11 mouse cellular contexts compared by ENCODE assay signal in the genomic region with DNA sequence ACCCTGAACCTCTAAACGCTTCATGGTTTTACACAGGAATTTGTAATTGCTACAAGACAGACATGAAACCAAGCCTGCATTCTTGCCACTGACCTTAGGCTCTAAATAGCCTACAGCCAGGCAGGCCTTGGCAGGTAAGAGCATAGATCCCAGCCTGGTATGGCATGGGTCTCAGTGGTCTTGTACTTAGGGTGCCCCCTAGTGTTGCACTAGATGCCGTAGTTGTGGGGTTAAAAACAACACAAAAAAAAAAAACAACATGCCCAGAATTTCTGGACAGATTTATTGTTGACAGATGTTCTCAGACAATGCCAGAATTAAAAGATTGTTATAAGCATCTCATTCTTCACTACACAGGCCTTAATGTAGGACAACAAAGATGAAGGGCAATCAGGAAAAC. TPM values are rescaled to one million over a fixed set of nuclear protein-coding genes. Genes with fewer than 3 reads are reported as not detected.
DNase-seq lines count a peak whose midpoint lies in the region; ATAC-seq and TF ChIP-seq lines count a peak whose summit lies in the region.
"Had no signal": no experiment of that assay in that cellular context is flagged by ENCODE, and none has a peak within 500 bp of the region (broad histone marks: within the 10 kb centered on the region; RNA-seq: fewer than 3 reads in every experiment).

No protein-coding gene starts in this region.

- intact Hi-C loops in left cerebral cortex, adult 2 months (cut with DNase I): loop anchor here (5.0 to 10.0 kb wide), 2 partner anchors 640 to 997 kb away; no protein-coding TSS in a partner anchor
- intact Hi-C loops in left cerebral cortex, postnatal 36 days (cut with DNase I): no loop called here

- TF ChIP-seq EP300 in MEL (IDR thresholded peaks at IDR 0.05; ENCODE audit: low read depth in 1 of 2, low read length in 2 of 2): no peak

- H3K36me3 ChIP-seq in MEL (ENCODE audit: control insufficient read depth in 1 of 2, insufficient read depth in 2 of 2, low read length in 2 of 2): no peaks in the 10 kb centered on the region
- no peaks in the 10 kb centered on the region for H3K36me3 ChIP-seq in embryonic facial prominence, embryonic 14.5 days (ENCODE audit: control insufficient read depth, insufficient read depth, low read length)
- H3K36me3 ChIP-seq: hindbrain, embryonic 15.5 days; liver, embryonic 15.5 days had no signal

- ATAC-seq in embryonic facial prominence, embryonic 14.5 days (ENCODE audit: low read depth): no peak

- no peaks in the 10 kb centered on the region for H3K9me3 ChIP-seq in MEL (replicated peaks; ENCODE audit: insufficient read depth, low read length)
- no peaks in the 10 kb centered on the region for H3K9me3 ChIP-seq in embryonic facial prominence, embryonic 14.5 days (ENCODE audit: control insufficient read depth, low read length)
- H3K9me3 ChIP-seq: hindbrain, embryonic 15.5 days; liver, embryonic 15.5 days had no signal

- no peak; the same call in 1 of the 2 replicates for TF ChIP-seq RAD21 in MEL (IDR thresholded peaks at IDR 0.05; ENCODE audit: low read depth, low read length)

- H3K4me1 ChIP-seq in MEL (ENCODE audit: control insufficient read depth in 1 of 2, insufficient read depth in 2 of 2, low read length in 2 of 2): no peaks in the 10 kb centered on the region
- H3K4me1 ChIP-seq in embryonic facial prominence, embryonic 14.5 days (ENCODE audit: control insufficient read depth, insufficient read depth, low read length): no peaks in the 10 kb centered on the region
- H3K4me1 ChIP-seq: hindbrain, embryonic 15.5 days; liver, embryonic 15.5 days had no signal

- peak; percentile 7 to 11 for DNase-seq in cerebellum, postnatal 14 days
- DNase-seq in cerebellum, adult 9-11 months: no peak
- DNase-seq in left cerebral cortex, adult 2 months (ENCODE audit: extremely low spot score in 1 of 2, low spot score in 2 of 2): no peak
- DNase-seq in left cerebral cortex, postnatal 36 days (ENCODE audit: low spot score in 2 of 2): no peak
- DNase-seq in MEL (ENCODE audit: low read depth, low spot score): peak; percentile 1
- DNase-seq in embryonic facial prominence, embryonic 14.5 days (ENCODE audit: low spot score): peak; percentile 1
- DNase-seq in ovary, adult 18-20 months (ENCODE audit: low spot score): no peak
- no peak for DNase-seq in cerebellum, adult 9-10 months

- H3K4me3 ChIP-seq in left cerebral cortex, adult 2 months: no peak overlapping the region
- no peak overlapping the region for H3K4me3 ChIP-seq in MEL (ENCODE audit: control insufficient read depth in 1 of 2, insufficient read depth in 1 of 2, low read depth in 2 of 2, low read length in 2 of 2)
- H3K4me3 ChIP-seq in embryonic facial prominence, embryonic 14.5 days (ENCODE audit: low read depth, low read length): no peak overlapping the region
- H3K4me3 ChIP-seq: hindbrain, embryonic 15.5 days; liver, embryonic 15.5 days had no signal

- peak; percentile 16 for TF ChIP-seq CTCF in left cerebral cortex, adult 2 months (IDR thresholded peaks at IDR 0.05)
- TF ChIP-seq CTCF in MEL (IDR thresholded peaks at IDR 0.05 in 2 of 3, conservative IDR thresholded peaks at IDR 0.05 in 1 of 3; ENCODE audit: control insufficient read depth in 1 of 3, insufficient read depth in 1 of 3, low read depth in 2 of 3, low read length in 3 of 3, poor library complexity in 1 of 3, severe bottlenecking in 1 of 3): no peak

- H3K4me2 ChIP-seq in embryonic facial prominence, embryonic 14.5 days (ENCODE audit: low read depth, low read length): no peak overlapping the region
- H3K4me2 ChIP-seq: hindbrain, embryonic 15.5 days; liver, embryonic 15.5 days had no signal

- H3K27me3 ChIP-seq in MEL (ENCODE audit: control insufficient read depth in 1 of 2, insufficient read depth in 2 of 2, low read length in 2 of 2): no peaks in the 10 kb centered on the region
- no peaks in the 10 kb centered on the region for H3K27me3 ChIP-seq in embryonic facial prominence, embryonic 14.5 days (replicated peaks; ENCODE audit: control insufficient read depth, insufficient read depth, low read length)
- H3K27me3 ChIP-seq: hindbrain, embryonic 15.5 days; liver, embryonic 15.5 days had no signal

- no peak for TF ChIP-seq POLR2A in MEL (IDR thresholded peaks at IDR 0.05; ENCODE audit: control insufficient read depth in 1 of 2, insufficient read depth in 1 of 2, low read depth in 1 of 2, low read length in 2 of 2, poor library complexity in 1 of 2)

- no peak overlapping the region for H3K27ac ChIP-seq in left cerebral cortex, adult 2 months
- H3K27ac ChIP-seq in MEL (ENCODE audit: control insufficient read depth, low read depth, low read length): no peak overlapping the region
- no peak overlapping the region for H3K27ac ChIP-seq in embryonic facial prominence, embryonic 14.5 days (replicated peaks; ENCODE audit: low read depth, low read length)
- H3K27ac ChIP-seq: hindbrain, embryonic 15.5 days; liver, embryonic 15.5 days had no signal

- no peaks in the 10 kb centered on the region for H3K79me2 ChIP-seq in MEL (ENCODE audit: control insufficient read depth, insufficient read depth, low read length, poor library complexity)

- no peak overlapping the region for H3K9ac ChIP-seq in MEL (ENCODE audit: control insufficient read depth, low read depth, low read length, poor library complexity, severe bottlenecking)
- H3K9ac ChIP-seq in embryonic facial prominence, embryonic 14.5 days (ENCODE audit: low read depth, low read length): no peak overlapping the region
- H3K9ac ChIP-seq: hindbrain, embryonic 15.5 days; liver, embryonic 15.5 days had no signal

- 55% methylated on average over 2 of the region's 2 CpGs for WGBS in embryonic facial prominence, embryonic 14.5 days

TF ChIP-seq in MEL, 35 proteins besides CTCF, POLR2A, EP300 and RAD21:
- TF ChIP-seq BHLHE40 (IDR thresholded peaks at IDR 0.05; ENCODE audit: borderline replicate concordance, low read depth, low read length) (no peak), TBP (IDR thresholded peaks at IDR 0.05; ENCODE audit: low read depth, low read length) (no peak), GATA1 (IDR thresholded peaks at IDR 0.05; ENCODE audit: low read depth, low read length) (no peak), ZNF384 (IDR thresholded peaks at IDR 0.05; ENCODE audit: low read depth, low read length) (no peak), MAX (IDR thresholded peaks at IDR 0.05; ENCODE audit: low read length) (no peak), KAT2A (conservative IDR thresholded peaks at IDR 0.05; ENCODE audit: low read depth, low read length) (no peak), CHD1 (IDR thresholded peaks at IDR 0.05; ENCODE audit: low read depth, low read length) (no peak), MXI1 (IDR thresholded peaks at IDR 0.05; ENCODE audit: low read depth, low read length) (no peak), ETS1 (IDR thresholded peaks at IDR 0.05; ENCODE audit: low read depth, low read length) (no peak), TAL1 (IDR thresholded peaks at IDR 0.05; ENCODE audit: low read length) (no peak)

RNA-seq across cellular contexts. Expression of a gene that starts 12.0 kb away (rescaled TPM):
- 100 to 1,000 TPM in 1 of 2 experiments, 10 to 100 TPM in 1; 99.7 to 116 TPM for total RNA-seq in left cerebral cortex, adult 2 months (2021)
- 100 to 1,000 TPM in 1 of 2 experiments, 10 to 100 TPM in 1; 90.5 to 109 TPM for total RNA-seq in left cerebral cortex, postnatal 36 days (2021)
- total RNA-seq in MEL (2012; rRNA removed): not detected in 2 replicates
- not detected for polyA plus RNA-seq in MEL (2012; ENCODE audit: insufficient read depth in 1 of 2, insufficient read length in 2 of 2, low read depth in 1 of 2, low replicate concordance in 2 of 2, missing spikeins in 1 of 2)
- polyA plus RNA-seq in embryonic facial prominence, embryonic 14.5 days (2014; fragmentation: Nextera tagmentation; extraction: Ambion mirVana): 2.0 and 2.4 TPM in 2 replicates
- total RNA-seq: megakaryocyte-erythroid progenitor cell, adult 5-6 weeks had no signal

Comparison
In these comparisons a context has a peak if more than half of its experiments do, and no peak if none do; other contexts are left out.
1. DNase-seq: peak in cerebellum, postnatal 14 days (2 of 2), MEL (single experiment) and embryonic facial prominence, embryonic 14.5 days (single experiment); none in cerebellum, adult 9-11 months (single experiment), left cerebral cortex, adult 2 months (0 of 2), left cerebral cortex, postnatal 36 days (0 of 2), ovary, adult 18-20 months (single experiment) and cerebellum, adult 9-10 months (single experiment).
2. RNA of a gene that starts 12.0 kb away (total RNA-seq): 99.7 to 116 TPM in left cerebral cortex, adult 2 months and 90.5 to 109 TPM in left cerebral cortex, postnatal 36 days; not detected in MEL; every median in the first group is over 10 times any median in the second.